Mouse (Mus musculus): ENCODE measurements at regions not wholly inside any gene's neighbourhood (a gene's known extent, or its start where the extent isn't known, plus 50 kb on each side); places are given as distances from the start of the nearest gene placed in this dataset.

- Histone ChIP-seq H3K27ac (no peak overlapping the region), H3K4me3 (no peak overlapping the region)
- no peak; the same call in 1 of the 2 replicates for TF ChIP-seq CTCF (IDR thresholded peaks at IDR 0.05)
- DNase-seq (ENCODE audit: extremely low spot score in 1 of 2, low spot score in 2 of 2) = no peak
- intact Hi-C loops (cut with DNase I) = no loop called here
These were observed 56.6 kb downstream of the Olig3 start for GRCm38 (mm10) chr10:19412926-19413325.

DNA sequence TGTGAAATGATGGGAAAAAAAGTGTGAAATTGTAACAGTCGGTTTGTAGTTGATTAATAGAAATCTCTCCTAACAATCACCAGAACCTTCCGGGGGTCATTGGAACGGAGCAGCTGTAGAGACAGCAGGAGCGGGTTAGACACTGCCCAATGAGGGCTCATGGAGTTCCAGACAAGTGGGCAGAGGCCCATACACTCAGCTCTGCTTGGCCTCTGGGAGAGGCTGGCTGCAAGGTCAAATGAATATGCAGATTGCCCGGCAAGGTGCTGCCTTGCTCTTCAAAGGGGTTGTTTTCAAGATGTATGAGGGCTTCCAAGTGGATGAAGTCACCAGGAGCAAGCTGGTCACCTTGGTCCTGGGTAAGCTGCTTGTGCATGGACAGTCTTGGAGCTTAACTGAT is 57.6 kb downstream of the Olig3 start:
- no peak for TF ChIP-seq CTCF (IDR thresholded peaks at IDR 0.05)
- Histone ChIP-seq H3K4me3 (no peak overlapping the region), H3K27ac (no peak overlapping the region)
- DNase-seq (ENCODE audit: extremely low spot score in 1 of 2, low spot score in 2 of 2) = no peak
- intact Hi-C loops (cut with DNase I) = no loop called here

DNA sequence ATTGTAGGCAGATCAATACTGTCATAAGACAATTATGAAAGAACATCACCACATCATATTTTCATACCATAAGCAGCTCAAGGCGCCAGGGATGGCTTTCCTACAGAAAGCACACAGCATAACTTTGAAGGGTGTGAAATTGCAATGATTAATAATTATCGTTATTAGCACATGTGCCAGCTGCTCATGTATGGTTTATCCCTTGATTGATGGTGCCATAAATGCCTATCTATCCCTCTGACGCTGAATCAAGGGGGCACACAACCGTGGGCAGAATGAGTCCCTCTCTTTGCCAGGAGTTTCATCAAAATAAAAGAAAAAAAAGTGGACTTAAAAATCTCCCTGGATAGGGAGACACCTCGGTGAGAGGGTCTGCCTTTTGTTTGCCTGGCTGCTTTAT is 58.5 kb downstream of the Olig3 start:
- Histone ChIP-seq H3K4me3 (no peak overlapping the region), H3K27ac (no peak overlapping the region)
- DNase-seq (ENCODE audit: extremely low spot score in 1 of 2, low spot score in 2 of 2) = no peak
- intact Hi-C loops (cut with DNase I) = no loop called here
- no peak for TF ChIP-seq CTCF (IDR thresholded peaks at IDR 0.05)

DNA sequence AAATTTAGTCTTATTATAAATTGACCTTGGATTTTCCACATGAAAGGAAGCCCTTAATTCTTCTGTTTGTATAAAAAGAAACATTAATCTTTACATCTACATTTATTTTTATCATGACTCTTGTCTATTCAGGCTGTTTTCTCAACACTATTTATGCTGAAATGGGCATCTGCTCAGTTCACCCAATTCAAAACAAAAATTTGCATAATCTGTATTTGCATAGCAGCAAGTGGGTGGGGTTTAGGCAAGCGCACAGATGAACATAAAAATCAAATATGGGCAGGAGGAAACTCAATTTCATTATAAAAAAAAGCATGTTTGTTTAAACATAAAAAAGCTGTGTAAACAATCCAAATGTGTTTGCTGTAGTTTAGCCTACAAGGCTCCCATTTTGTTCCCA is 67.7 kb downstream of the Olig3 start:
- no peak for DNase-seq (ENCODE audit: extremely low spot score in 1 of 2, low spot score in 2 of 2)
- Histone ChIP-seq H3K4me3 (no peak overlapping the region), H3K27ac (no peak overlapping the region)
- no peak for TF ChIP-seq CTCF (IDR thresholded peaks at IDR 0.05)
- intact Hi-C loops (cut with DNase I) = no loop called here

GRCm38 (mm10) chr10:19424961-19425360 is 68.6 kb downstream of the Olig3 start:
- intact Hi-C loops (cut with DNase I) = no loop called here
- no peak for TF ChIP-seq CTCF (IDR thresholded peaks at IDR 0.05)
- no peak for DNase-seq (ENCODE audit: extremely low spot score in 1 of 2, low spot score in 2 of 2)

DNA sequence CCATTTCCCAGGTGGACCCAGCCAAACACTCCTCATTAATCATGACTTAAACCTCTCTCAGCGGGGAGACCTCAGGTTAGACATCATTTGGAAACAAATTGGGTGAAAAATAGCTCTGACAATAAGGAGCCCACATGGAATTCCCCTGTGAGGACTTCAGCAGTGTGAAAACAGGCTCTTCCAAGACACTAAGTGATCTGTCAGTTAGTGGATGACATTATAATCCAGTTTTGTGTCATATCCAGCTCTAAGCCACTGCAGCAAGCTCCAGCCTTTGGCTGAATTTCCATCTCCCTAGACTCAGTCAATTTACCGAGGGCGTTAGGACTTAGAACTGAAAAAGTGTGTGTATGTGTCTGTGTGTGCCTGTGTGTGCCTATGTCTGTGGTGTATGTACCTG is 70.5 kb downstream of the Olig3 start:
- Histone ChIP-seq H3K27ac (no peak overlapping the region), H3K4me3 (no peak overlapping the region)
- intact Hi-C loops (cut with DNase I) = no loop called here
- no peak for DNase-seq (ENCODE audit: extremely low spot score in 1 of 2, low spot score in 2 of 2)
- no peak for TF ChIP-seq CTCF (IDR thresholded peaks at IDR 0.05)

More at GRCm38 (mm10) chr10:19424961-19425360, 68.6 kb downstream of the Olig3 start:
- Histone ChIP-seq H3K27ac (no peak overlapping the region), H3K4me3 (no peak overlapping the region)

- Histone ChIP-seq H3K27ac (no peak overlapping the region), H3K4me3 (no peak overlapping the region)
- DNase-seq (ENCODE audit: extremely low spot score in 1 of 2, low spot score in 2 of 2) = no peak
- TF ChIP-seq CTCF (IDR thresholded peaks at IDR 0.05) = no peak
- intact Hi-C loops (cut with DNase I) = no loop called here
These were observed 76.2 kb downstream of the Olig3 start for GRCm38 (mm10) chr10:19432515-19432914.

- intact Hi-C loops (cut with DNase I) = no loop called here
- Histone ChIP-seq H3K27ac (no peak overlapping the region), H3K4me3 (no peak overlapping the region)
- no peak for DNase-seq (ENCODE audit: extremely low spot score in 1 of 2, low spot score in 2 of 2)
- TF ChIP-seq CTCF (IDR thresholded peaks at IDR 0.05) = no peak
These were observed 78.3 kb downstream of the Olig3 start for GRCm38 (mm10) chr10:19434661-19435060.

DNA sequence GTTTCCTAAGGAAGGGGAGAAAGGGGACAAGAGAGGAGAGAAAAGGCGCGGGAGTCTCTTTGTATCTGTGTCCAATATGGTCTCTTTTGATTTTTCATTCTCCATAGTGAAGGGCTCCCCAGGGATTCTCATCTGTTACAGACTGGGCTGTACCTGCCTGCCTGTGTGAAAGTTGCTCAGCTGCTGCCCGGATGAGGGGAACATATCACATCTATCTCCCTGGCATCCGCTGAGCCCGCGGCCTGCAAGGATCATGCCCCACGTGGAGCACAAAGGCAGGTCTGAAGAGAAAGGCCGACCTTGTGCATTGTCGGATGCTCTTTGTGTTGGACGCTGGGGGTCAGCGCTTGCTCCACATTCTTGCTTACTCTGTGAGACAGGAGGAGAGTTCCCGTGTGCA is 85.5 kb downstream of the Olig3 start:
- DNase-seq (ENCODE audit: extremely low spot score in 1 of 2, low spot score in 2 of 2) = no peak
- intact Hi-C loops (cut with DNase I) = no loop called here
- H3K4me3 ChIP-seq = no peak overlapping the region
- TF ChIP-seq CTCF (IDR thresholded peaks at IDR 0.05) = no peak
- H3K27ac ChIP-seq = no peak overlapping the region

DNA sequence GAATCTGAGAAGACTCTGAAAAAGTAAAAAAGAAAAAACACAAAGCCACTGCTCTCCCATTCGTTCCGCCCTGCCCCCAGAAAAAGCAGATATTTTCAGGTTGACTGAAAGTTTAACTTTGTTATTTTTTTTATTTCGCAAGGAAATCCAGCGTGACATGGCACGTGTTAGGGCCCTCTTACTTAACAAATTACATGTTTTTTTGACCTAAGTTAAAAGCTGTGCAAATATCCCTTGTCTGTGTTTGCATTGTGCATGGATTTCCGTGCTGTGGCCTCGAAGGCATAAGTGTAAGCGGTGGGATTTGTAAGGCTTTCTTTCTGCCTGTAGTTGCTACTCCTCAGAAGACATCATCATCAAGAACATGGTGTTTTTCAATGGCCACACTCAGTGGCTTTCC is 87.2 kb downstream of the Olig3 start:
- intact Hi-C loops (cut with DNase I) = no loop called here
- no peak overlapping the region for H3K27ac ChIP-seq
- no peak for DNase-seq (ENCODE audit: extremely low spot score in 1 of 2, low spot score in 2 of 2)
- TF ChIP-seq CTCF (IDR thresholded peaks at IDR 0.05) = no peak
- no peak overlapping the region for H3K4me3 ChIP-seq

GRCm38 (mm10) chr10:19448838-19449559 is 92.7 kb downstream of the Olig3 start:
- Histone ChIP-seq H3K27ac (no peak overlapping the region), H3K4me3 (no peak overlapping the region)
- intact Hi-C loops (cut with DNase I) = no loop called here
- TF ChIP-seq CTCF (IDR thresholded peaks at IDR 0.05) = no peak
- no peak for DNase-seq (ENCODE audit: extremely low spot score in 1 of 2, low spot score in 2 of 2)

- no peak for TF ChIP-seq CTCF (IDR thresholded peaks at IDR 0.05)
- no peak for DNase-seq (ENCODE audit: extremely low spot score in 1 of 2, low spot score in 2 of 2)
- no peak overlapping the region for H3K4me3 ChIP-seq
- no peak overlapping the region for H3K27ac ChIP-seq
- intact Hi-C loops (cut with DNase I) = no loop called here
These were observed 102.7 kb downstream of the Olig3 start for GRCm38 (mm10) chr10:19459053-19459452.

DNA sequence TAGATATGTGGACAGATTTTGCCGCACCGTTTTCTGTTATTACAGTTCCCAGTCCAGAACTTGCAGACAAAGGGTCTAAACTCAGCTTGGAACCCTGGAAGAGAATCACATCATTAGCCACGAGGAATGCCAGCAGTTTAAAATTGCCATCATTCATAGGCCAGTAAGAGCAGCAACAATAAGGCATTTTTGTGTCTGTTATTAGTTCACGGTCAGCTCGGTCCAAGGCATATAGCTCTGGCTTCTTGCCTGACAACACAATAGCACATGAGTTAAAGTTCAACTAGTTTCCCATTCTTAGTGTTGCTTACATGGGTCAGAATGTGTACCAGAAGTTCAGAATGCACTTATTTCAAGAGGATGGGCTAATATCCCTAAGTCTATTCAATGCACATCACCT is 103.4 kb downstream of the Olig3 start:
- DNase-seq (ENCODE audit: extremely low spot score in 1 of 2, low spot score in 2 of 2) = no peak
- intact Hi-C loops (cut with DNase I) = no loop called here
- Histone ChIP-seq H3K4me3 (no peak overlapping the region), H3K27ac (no peak overlapping the region)
- no peak for TF ChIP-seq CTCF (IDR thresholded peaks at IDR 0.05)

Measured in left cerebral cortex, adult 2 months (tissue).